19 mouse cellular contexts compared by ENCODE assay signal in the genomic region with DNA sequence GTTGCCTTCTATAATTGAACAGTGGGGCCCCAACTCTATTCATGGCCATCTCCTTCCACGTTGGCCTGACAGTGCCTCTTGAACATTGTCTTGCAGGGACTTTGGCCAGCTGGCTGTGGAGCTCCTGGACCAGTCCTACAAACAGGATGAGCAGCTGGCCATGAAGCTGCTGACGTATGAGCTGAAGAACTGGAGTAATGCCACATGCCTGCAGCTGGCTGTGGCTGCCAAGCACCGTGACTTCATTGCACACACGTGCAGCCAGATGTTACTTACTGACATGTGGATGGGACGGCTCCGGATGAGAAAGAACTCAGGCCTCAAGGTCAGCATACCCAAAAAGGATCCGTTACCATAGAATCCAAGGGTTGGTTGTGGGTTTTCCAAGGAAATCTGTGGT.
DNase-seq lines count a peak whose midpoint lies in the region; ATAC-seq and TF ChIP-seq lines count a peak whose summit lies in the region.
"Had no signal": no experiment of that assay in that cellular context is flagged by ENCODE, and none has a peak within 500 bp of the region (broad histone marks: within the 10 kb centered on the region; RNA-seq: fewer than 3 reads in every experiment).

No protein-coding gene starts in this region.

- H3K27me3 ChIP-seq in stomach, postnatal 0 days (ENCODE audit: control insufficient read depth, insufficient read depth, low read length) = no peaks in the 10 kb centered on the region
- H3K27me3 ChIP-seq: embryonic facial prominence, embryonic 12.5 days; forebrain, embryonic 12.5 days; neural tube, embryonic 13.5 days had no signal

- peak; percentile 32; the same call in 1 of the 2 replicates for ATAC-seq in stomach, postnatal 0 days (ENCODE audit: low FRiP score, low TSS enrichment)
- ATAC-seq: intestine, postnatal 0 days; midbrain, embryonic 16.5 days had no signal

- no peak overlapping the region for H3K9ac ChIP-seq in stomach, postnatal 0 days (ENCODE audit: low read length)
- H3K9ac ChIP-seq: embryonic facial prominence, embryonic 12.5 days; forebrain, embryonic 12.5 days; neural tube, embryonic 13.5 days had no signal

- H3K4me1 ChIP-seq in stomach, postnatal 0 days (replicated peaks; ENCODE audit: control insufficient read depth, insufficient read depth) = no peaks in the 10 kb centered on the region
- H3K4me1 ChIP-seq: embryonic facial prominence, embryonic 12.5 days; forebrain, embryonic 12.5 days; hindbrain, embryonic 10.5 days; neural tube, embryonic 13.5 days had no signal

- no peaks in the 10 kb centered on the region for H3K36me3 ChIP-seq in stomach, postnatal 0 days (ENCODE audit: control insufficient read depth, insufficient read depth, low read length)
- H3K36me3 ChIP-seq: embryonic facial prominence, embryonic 12.5 days; forebrain, embryonic 12.5 days; G1E; hindbrain, embryonic 10.5 days; neural tube, embryonic 13.5 days had no signal

- no peak overlapping the region for H3K4me2 ChIP-seq in stomach, postnatal 0 days (replicated peaks; ENCODE audit: low read depth)
- H3K4me2 ChIP-seq: embryonic facial prominence, embryonic 12.5 days; forebrain, embryonic 12.5 days; neural tube, embryonic 13.5 days had no signal

- H3K9me3 ChIP-seq in stomach, postnatal 0 days (ENCODE audit: control insufficient read depth, low read length) = no peaks in the 10 kb centered on the region
- H3K9me3 ChIP-seq: embryonic facial prominence, embryonic 12.5 days; forebrain, embryonic 12.5 days; G1E; hindbrain, embryonic 10.5 days; neural tube, embryonic 13.5 days had no signal

- H3K4me3 ChIP-seq in layer of hippocampus, adult 2 months = no peak overlapping the region
- H3K4me3 ChIP-seq in stomach, postnatal 0 days (ENCODE audit: low read depth, low read length) = no peak overlapping the region
- H3K4me3 ChIP-seq: embryonic facial prominence, embryonic 12.5 days; forebrain, embryonic 12.5 days; hindbrain, embryonic 10.5 days; neural tube, embryonic 13.5 days had no signal

- DNase-seq in layer of hippocampus, adult 9-11 months = peak; percentile 32
- DNase-seq in layer of hippocampus, adult 2 months (ENCODE audit: low spot score in 2 of 2) = no peak
- peak; percentile 42 to 61 for DNase-seq in gastrocnemius, postnatal 36 days
- DNase-seq in heart, postnatal 4 days = peak; percentile 67
- DNase-seq in stomach, postnatal 0 days (ENCODE audit: low spot score) = no peak
- no peak for DNase-seq in thymus, postnatal 10 days (ENCODE audit: low spot score in 2 of 2)
- no peak for DNase-seq in layer of hippocampus, adult 9-10 months (ENCODE audit: low spot score)
- no peak for DNase-seq in thymus, postnatal 0 days (ENCODE audit: low spot score)
- DNase-seq: adrenal gland, postnatal 25 days; cerebellum, postnatal 25 days; kidney, postnatal 4 days; liver had no signal

- intact Hi-C loops in gastrocnemius, postnatal 36 days (cut with DNase I) = no loop called here

- no peak overlapping the region for H3K27ac ChIP-seq in layer of hippocampus, adult 2 months
- H3K27ac ChIP-seq in stomach, postnatal 0 days (replicated peaks) = no peak overlapping the region
- H3K27ac ChIP-seq: embryonic facial prominence, embryonic 12.5 days; forebrain, embryonic 12.5 days; hindbrain, embryonic 10.5 days; neural tube, embryonic 13.5 days had no signal

- WGBS in stomach, postnatal 0 days = 64% methylated on average over 7 of the region's 7 CpGs

- TF ChIP-seq EP300 in stomach, postnatal 0 days (optimal IDR thresholded peaks at IDR 0.05) = no peak

- TF ChIP-seq CTCF in layer of hippocampus, adult 2 months (conservative IDR thresholded peaks at IDR 0.05) = no peak
- no peak for TF ChIP-seq CTCF in stomach, postnatal 0 days (IDR thresholded peaks at IDR 0.05; ENCODE audit: low read depth)

Comparison
In these comparisons a context has a peak if more than half of its experiments do, and no peak if none do; other contexts are left out.
1. DNase-seq: peak in layer of hippocampus, adult 9-11 months (single experiment), gastrocnemius, postnatal 36 days (2 of 2) and heart, postnatal 4 days (single experiment); none in layer of hippocampus, adult 2 months (0 of 2), stomach, postnatal 0 days (single experiment), thymus, postnatal 10 days (0 of 2), layer of hippocampus, adult 9-10 months (single experiment) and thymus, postnatal 0 days (single experiment).